Mouse (Mus musculus) NIH3T3 (cell line): Measurements from ENCODE around the gene Bmp7.
A peak's percentile ranks its signal among the peaks of the same experiment; 100 is the strongest.

ENCODE experiments used
- DNase-seq: peaks from one replicate; pipeline ENCODE4 v3.0.0-alpha.2; 2012; ENCODE audit warnings: low read depth

Gene Bmp7

DNA sequence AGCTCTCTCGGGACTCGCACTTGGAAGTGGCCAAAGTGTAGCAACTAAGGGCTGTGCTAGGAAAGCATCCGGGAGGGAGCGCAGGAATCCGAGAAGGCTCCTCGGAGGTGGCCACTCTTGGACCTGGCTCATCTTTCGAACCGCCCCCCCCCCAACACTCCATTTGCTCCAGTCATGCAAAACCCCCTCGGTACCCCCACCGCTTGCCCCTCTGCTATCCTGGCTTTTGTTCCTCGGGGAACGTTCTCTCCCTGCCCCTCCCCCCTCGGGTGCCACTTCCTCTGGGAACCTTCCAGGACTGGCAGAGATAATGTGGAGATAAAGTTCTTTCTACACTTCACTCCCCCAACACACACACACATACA, 660 bp upstream of the Bmp7 start:
- DNase-seq: no peak

DNA sequence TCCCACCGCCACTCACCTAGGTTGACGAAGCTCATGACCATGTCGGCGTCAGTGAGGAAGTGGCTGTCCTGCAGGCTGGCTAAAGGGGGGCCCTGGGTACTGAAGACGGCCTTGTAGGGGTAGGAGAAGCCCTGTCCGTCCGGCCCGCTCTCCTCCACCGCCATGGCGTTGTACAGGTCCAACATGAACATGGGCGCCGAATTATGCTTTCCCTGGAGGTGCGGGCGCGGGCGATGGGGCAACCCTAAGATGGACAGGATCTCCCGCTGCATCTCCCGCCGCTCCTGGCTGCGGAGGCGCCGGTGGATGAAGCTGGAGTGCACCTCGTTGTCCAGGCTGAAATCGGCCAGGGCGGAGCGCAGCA, 500 bp downstream of the Bmp7 start:
- DNase-seq: no peak

DNA sequence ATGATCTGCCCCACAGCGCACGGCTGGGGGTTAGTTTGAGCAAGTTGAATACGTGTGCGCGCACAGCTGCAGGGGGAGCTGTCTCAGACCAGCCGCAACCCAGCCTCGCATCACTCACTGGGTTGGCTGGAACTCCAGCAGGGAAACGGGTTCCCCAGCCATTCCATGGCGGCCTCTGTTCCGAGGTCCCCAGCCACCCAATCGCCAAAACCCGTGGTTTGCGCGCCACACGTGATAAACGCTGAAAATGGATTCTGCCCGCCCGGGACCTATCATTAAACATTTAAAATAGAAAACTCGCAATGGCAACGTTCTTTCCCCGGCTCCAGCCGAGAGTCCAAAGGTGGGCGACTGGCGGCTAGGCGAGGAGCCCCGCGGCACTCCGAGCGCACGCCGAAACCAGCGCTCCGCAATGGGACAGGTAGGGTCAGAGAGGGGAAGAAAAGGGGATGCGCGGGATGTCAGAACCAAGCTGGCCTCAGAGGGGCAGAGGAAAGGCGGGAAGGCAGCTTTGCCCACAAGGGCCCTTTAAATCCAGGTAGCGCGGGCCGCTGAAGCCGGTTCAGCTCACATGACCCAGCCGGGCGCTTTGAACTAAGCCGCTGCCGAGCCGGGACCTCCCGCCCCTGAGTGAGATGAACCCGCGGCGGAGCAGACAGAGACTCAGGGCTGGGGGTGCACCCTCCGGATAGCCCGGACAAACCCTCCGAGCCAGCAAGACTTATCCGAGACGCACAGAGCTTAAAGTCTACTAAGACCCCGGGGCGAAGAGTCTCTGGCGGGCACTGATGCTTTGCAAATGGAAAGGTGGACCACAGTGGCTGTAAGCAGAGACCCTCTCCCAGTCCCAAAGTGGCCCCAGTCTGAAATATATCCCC, 1.1 kb downstream of the Bmp7 start:
- DNase-seq: no peak

DNA sequence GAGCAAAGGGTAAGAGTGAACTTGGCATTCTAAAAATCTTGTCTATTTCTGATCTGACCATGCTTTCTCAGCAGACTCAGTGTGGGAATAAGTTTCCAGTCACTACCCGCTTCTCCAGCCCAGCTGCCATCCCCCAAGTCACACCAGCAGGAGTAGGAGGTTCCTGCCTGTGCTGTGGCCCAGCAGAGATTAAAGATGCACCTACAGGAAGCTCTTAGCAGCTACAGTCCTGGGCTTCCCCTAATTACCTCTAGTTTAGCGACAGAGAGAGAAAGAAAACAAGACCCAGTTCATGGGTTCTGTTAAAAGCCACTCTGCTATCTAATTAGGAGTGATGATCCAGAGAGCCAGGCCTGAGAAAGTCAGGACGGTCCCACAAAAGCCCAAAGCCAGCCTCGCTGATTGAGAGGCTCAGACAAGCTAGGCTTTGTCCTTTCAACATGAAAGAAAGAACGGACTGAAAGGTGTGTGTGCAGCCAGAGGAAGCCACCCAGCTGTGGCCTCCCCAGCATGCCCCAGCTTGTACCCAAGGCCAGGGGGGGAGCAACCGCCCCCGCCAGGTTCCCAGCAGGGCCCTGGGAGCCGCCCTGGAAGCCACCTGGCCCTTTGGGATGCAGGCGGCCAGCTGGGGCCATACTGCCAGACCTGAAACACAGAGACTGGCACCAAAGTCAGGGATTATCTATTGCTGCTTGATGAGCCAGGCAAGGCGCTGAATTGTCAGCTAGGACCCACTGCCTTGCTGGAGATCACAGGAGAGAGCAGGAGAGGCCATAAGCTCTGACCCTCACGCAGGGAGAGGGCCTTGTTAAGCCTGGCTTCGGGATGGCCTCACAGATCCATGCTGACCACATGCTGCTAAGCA, 2.6 kb downstream of the Bmp7 start:
- no peak for DNase-seq

DNA sequence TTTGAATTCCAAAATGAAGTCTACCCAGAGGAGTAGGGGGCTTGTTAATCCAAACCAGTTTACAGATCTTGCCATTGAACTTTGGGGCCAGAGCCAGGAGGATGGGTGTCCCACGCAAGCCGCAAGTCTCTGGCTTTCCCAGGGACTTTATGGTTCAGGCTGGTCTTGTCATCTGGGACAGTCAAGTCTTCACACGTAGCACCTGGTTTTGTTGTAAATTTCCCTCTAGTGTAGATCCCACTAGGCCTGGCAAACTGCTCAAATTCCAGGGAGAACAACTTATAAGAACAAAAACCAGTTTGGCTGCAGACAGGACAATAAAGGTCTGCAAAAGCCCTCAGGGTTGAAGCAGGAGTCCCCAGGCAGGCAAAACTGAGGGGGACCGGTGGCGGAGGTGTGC, 3.3 kb downstream of the Bmp7 start:
- no peak for DNase-seq

DNA sequence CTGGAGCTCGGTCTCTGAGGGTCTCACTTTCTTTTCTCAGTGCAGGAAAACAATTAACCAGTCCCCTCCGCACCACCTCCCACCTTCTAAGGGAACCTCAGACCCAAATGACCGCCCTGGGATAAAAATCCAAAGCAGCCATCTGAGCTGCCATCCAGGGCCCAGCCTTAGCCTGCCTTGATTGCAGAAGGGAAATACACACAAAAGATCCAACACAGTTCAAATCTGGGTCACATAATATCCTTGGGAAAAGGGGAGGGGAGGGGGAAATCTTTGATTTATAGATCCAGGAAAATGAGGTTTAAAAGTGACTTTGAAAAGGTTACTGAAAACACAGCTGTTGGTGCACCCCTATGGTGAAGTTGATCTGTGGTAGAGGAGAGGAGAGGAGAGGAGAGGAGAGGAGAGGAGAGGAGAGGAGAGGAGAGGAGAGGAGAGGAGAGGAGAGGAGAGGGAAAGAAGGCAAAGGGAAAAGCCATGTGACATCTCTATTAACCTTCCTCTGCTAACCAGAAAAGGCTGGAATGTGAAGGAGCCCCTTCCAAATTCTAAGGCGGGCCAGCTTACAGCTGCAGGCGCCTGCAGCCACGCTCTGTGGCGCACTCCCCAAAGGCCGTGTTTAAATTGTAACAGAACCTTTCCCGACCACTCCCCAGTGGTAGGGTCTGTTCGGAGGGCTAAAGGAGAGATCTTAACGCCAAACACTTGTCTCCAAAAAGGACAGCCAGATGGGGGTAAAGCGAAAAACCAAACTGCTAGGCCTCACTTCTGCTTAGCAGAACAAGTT, 4.2 kb downstream of the Bmp7 start:
- DNase-seq: no peak

DNA sequence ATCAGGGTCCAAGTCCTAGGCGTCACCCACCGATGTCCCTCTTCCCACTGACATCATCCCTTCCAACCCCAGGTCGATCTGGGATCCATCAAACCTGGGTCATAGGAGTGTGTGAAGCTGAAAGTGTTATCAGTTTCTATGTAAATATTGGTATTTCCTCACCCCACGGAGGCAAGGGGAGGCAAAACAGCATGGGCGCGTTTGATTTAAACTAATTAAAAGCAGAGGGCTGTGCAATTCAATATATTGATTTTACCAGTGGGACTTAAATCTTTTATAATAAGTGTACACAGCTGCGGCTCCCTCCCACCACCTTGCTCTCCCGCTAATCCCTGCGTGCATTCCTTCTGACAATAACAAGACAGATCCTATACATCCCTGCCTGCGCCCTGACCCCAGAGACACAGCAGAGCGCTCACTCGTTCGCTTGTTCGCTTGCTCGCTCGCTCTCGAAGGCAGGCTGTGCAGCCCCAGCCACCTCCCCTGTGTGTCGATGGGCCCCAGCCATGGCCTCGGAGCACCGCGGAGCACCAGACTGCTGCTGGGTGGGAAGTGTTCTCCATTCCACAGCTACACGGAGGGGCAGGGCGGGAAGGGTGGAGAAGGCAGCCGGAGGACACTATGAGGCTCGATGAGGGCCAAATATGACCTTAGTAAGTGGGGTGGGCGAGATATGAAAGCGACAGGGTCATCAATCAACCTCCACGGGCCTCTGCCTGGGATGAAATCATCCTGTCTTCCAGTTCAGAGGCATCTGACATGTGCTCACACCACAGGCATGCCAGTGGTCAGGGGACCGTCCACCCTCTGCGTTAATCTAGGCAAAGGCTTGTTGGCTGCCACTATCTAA, 5.0 kb downstream of the Bmp7 start:
- DNase-seq: no peak

DNA sequence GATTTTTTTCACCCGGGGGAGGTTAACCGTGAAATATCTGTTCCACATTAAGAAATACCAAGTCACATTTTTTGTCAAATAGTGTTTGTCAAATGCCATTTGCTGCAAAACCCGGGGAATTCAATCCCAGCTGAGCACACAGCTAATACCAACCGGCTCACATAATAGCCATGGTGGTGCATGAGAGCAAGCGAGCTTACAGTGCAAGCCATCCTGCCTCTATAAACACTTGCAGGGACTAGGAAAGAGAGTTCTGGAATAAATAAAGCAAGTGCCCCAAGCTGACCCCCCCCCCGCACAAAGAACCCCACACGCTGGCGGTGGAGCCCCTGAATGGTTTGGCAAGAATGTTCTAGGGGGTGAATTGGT, 5.7 kb downstream of the Bmp7 start:
- DNase-seq: no peak

DNA sequence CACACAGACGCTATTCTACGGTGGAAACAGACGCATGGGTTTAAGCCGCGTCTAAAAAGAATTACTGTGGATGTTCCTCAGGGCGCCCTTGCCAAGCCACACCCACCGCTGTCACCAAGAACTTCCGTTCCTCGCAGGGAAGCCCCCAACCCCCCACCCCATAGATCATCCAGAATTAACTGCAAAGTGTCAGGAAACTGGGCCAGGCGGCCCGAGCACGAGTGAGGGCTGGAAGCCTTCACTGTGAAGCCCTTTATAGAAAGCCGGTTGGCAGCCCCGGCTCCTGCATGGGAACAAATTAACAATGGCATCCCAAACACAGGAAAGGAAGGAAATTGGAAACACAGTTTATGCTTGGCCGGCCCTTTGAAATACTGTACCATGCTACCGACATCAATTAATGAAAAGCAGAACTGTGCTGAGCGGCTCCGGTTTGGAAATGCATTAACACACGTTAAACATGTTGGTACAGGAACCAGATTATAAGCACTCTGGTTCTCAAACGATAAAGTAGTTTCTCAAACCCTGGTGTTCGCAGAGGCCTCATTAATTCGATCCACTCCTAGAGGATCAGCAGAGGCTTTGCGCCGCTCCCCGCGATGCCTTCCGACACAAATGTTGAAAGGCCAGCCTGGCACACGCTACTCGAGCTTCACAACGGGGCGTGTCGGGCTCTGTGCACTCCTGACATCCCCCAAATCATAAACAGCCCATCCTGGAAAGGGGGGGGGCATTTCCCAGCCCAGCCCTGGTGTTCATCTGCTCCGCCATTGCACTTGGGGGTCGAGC, 6.3 kb downstream of the Bmp7 start:
- DNase-seq: no peak

DNA sequence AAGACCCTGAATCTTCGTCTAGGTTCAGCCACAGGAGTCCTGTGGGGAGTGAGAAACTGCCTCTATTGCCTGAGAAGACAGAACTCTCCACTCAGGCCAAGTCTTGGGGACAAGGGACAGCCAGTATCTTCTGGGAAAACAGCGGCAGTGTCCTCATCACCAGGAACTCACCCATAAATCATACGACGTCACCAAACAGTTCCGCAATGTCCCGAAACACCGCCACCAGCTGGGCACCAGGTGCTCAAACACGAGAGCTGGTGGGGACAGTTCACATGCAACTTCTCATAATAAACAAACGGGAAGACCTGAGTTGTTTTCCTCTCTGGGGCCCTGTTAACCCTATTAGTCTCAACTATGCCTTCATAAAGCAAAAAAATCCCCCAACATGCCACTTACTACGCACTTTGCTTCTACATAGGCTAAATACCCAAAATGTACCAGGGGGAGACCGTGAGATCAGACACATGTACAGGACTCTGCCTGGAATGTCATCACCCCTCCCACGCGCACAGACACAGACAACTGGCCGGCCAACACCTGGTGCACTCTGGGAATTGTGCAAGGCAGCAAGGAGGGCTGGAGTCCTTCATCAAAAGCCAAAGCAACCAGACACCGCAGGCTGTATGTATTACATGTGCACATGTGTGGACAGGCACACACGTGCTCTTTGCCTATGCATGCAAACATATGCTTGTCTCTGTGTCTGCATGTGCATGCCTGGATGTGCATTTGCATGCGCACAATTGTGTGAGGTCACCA, 8.8 kb downstream of the Bmp7 start:
- DNase-seq: no peak

DNA sequence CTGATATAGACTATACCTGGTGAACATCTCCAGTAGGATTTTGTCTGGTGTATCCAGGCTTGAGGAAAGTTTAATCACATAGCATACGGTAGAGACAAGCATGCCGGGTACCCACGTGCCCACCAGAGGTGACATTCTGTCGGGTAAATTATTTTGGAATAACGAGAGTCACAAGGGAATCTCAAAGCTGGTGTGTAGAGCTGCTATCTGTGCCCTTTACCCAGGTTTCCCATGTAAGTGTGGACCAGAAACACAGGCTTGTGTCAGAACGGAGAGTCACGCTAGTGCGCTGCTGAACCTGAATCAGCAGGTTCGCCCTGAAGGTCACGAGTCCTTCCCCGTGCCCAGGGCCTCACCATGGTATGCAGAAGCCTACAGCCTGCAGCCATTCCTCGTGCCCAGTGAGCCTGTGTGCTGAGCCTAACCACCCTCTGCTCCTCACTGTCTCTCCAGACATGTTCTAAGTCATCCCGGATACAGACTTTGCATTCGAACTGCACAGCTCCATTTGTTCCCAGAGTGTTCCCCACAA, 10.2 kb downstream of the Bmp7 start:
- no peak for DNase-seq

DNA sequence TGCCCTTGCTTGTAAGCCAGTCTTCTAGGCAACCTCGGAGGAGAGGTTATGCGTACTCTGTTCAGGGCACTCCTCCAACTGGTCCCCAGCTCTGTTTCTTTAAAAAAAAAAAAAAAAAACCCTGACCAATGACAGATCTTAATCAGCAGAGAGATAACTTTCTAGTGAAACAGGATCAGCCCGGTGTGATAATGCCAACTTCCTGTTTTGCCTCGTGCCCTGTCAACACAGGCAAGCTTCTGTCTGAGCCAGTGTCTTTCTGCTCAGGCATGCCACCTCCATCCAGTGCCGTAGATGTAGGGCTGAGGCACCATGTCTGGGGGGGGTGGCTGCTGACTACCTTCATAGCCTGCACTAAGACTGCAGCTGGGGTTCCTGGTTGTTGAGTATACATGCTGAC, 12.5 kb downstream of the Bmp7 start:
- DNase-seq: no peak

DNA sequence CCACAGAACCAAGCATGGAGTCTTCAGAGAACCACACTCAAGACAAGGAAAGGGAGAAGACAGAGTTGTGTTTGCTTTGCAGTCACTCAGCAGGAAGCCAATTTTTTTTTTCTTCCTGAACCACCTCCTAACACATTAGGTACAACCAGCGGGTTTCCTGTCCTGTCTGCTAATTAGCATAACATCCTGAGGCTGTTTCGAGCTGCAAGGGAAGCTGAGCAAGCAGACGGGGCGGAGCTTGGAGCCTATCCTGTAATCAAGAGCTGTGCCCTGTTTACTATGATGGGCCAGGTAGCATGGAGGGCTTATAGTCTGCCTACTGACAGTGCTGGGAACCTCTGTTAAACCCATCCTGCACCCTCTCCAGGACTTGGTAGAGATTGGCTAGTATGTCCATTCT, 13.8 kb downstream of the Bmp7 start:
- DNase-seq: no peak

DNA sequence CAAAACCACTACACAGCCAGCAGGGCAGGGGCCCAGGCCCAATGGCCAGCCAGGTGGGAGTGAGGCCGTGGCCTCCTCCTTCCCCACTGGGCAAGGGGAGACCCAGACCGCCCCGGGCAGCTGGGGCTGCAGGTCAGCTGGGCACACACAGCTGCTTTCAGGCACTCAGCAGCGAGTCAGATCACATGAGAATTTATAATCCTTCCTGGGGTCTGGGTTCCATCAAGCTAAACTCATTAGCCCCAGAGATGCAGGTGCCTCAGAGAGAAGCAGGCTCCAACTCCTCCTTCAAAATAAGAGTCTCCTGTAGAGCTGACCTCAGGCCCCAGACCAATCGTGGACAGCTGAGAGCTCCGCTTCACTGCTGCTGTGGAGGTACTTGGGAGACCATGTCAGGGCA, 15.2 kb downstream of the Bmp7 start:
- no peak for DNase-seq

DNA sequence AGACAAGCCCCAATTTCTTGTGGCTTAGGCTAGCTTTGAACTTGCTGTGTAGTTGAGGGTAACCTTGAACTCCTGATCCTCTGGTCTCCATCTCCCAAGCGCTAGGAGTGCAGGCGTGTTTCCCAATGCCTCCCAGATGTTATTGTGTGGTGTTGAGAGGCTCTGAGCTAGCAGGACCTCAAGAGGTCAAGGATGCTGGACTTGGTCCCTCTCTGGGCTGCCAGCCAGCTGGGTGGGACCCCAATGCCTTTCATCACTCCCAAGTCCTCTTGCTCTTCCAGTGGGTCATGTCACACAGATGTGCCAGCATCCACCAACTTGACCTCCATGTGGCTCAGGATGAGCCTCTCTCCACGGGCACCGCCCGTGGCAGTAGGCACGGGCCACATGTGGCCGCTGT, 16.9 kb downstream of the Bmp7 start:
- peak; percentile 22 for DNase-seq

DNA sequence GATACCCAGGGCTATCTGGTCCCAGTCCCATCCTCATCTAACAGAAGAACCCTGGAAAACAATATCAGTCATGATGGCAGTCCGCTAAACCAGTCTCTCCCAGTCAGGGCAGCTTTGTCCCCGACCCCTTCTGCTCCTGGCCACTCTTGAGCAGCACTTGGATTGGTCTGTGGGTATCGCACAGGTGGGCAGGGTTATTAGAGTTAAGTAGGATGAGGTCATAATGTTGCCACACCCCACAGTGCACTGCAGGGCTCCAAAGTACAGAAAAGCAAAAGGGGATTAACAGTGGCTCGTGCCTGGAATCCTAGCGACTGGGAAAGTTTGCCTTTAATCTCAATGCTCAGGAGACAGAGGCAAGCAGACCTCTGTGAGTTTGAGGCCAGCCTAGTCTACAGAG, 17.5 kb downstream of the Bmp7 start:
- DNase-seq: no peak

DNA sequence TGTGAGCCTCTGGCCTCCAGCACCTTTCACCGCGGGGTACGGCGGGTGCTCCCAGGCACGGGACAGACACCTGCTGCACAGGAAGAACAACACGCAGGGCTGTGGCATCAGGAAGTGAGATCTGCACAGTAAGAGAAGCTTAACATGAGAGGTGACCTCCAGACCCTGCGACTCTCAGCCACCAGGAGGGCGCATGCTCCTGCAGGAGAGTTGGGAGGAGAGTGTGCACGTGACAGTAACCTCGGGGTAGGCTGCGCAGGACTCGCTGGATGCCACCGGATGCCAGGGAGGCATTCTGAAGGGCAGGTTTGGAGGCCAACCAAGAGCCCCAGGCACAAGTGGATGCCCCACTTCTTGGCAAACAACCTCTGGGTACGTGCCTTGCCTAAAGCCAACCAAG, 26.1 kb downstream of the Bmp7 start:
- DNase-seq: no peak

DNA sequence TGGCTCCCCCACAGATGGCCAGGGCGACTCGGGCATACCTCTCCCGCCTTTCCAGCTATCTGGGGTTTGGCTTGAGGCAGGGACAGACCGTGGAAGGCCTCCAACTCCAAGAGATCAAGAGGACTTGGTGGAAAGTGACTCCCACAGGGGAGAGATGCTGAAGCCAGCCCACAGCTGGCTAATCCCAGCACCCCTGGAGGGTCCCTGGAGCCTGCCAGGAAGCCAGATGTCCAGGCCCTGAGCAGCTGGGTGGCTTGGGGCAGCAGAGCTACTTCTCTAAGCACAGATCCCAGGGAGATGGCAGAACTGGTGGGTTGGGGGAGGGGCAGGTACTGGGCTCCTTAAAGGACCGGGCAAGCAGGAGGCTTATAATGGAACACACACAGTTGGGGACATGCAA, 28.4 kb downstream of the Bmp7 start:
- no peak for DNase-seq

DNA sequence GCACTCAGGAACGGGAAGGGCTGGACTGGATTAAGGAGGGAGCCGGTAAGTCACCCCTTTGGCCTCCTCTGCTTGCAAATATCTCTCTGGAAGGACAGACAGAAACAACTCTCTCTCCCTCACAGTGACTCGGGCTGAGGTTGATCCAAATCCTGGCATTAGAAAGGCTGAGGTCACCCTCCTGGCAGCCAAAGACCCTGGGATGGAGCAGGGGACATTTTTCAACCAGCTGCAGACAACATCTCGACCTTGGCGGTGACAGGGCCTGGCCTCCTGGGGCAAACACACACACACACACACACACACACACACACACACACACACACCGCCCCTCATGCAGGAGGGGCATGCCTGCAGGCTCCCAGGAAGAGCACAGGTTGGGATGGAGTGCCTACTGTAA, 29.0 kb downstream of the Bmp7 start:
- no peak for DNase-seq

DNA sequence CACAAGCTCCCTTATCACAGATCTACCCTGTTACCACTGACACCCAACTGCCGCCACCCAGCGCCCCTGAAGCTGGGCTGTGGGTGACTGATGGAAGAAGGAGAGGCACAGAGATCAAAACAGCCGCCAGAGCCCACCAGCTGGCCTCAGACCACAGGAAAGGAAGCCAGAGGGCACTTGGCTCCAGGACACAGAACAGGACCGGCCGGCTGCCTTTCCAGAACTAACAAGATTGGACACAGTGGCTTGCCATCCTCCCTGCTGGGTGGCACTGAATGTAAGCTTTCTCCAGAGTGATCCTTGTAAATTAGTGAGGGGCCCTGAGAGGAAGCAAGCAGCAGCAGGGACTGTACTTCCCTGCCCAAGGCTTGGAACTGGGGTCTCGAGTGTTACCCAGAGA, 30.7 kb downstream of the Bmp7 start:
- no peak for DNase-seq
